Mouse (Mus musculus): ENCODE results near the gene Susd2. TPM values are rescaled to one million over a fixed set of nuclear protein-coding genes. Genes with fewer than 3 reads are reported as not detected.

The Susd2 gene
- polyA plus RNA-seq, 1 experiment from 2014 or later = 13.3 TPM

- H3K9me3 ChIP-seq (replicated peaks; ENCODE audit: control insufficient read depth, low read length) = no peaks in the 10 kb centered on the region
- H3K27me3 ChIP-seq (ENCODE audit: control insufficient read depth, insufficient read depth, low read length) = no peaks in the 10 kb centered on the region
- H3K36me3 ChIP-seq (ENCODE audit: control insufficient read depth, insufficient read depth) = no peaks in the 10 kb centered on the region
- 0 out of 2 replicates have a peak, but pooled peaks cover 4% of the 10 kb centered on the region for H3K4me1 ChIP-seq (ENCODE audit: control insufficient read depth, insufficient read depth, low read length)
- no peak overlapping the region for H3K9ac ChIP-seq (ENCODE audit: low read length)
- no peak for ATAC-seq (replicated peaks; ENCODE audit: extremely low read depth, insufficient read depth, low FRiP score)
- 88% methylated on average over 12 of the region's 12 CpGs for WGBS
- H3K4me3 ChIP-seq (ENCODE audit: low read length) = no peak overlapping the region
- H3K4me2 ChIP-seq (ENCODE audit: low read depth, low read length) = no peak overlapping the region
- H3K27ac ChIP-seq (ENCODE audit: low read length) = no peak overlapping the region
Observed at GRCm38 (mm10) chr10:75636084-75636786, 7.6 kb downstream of the Susd2 start.

- no peak overlapping the region for H3K4me2 ChIP-seq (ENCODE audit: low read depth, low read length)
- ATAC-seq (replicated peaks; ENCODE audit: extremely low read depth, insufficient read depth, low FRiP score) = peak; percentile 40
- no peak overlapping the region for H3K4me3 ChIP-seq (ENCODE audit: low read length)
- no peaks in the 10 kb centered on the region for H3K9me3 ChIP-seq (replicated peaks; ENCODE audit: control insufficient read depth, low read length)
- 4% methylated on average over 9 of the region's 9 CpGs for WGBS
- no peak overlapping the region for H3K27ac ChIP-seq (ENCODE audit: low read length)
- H3K36me3 ChIP-seq (ENCODE audit: control insufficient read depth, insufficient read depth) = no peaks in the 10 kb centered on the region
- H3K9ac ChIP-seq (ENCODE audit: low read length) = no peak overlapping the region
- 0 out of 2 replicates have a peak, but pooled peaks cover 4% of the 10 kb centered on the region for H3K4me1 ChIP-seq (ENCODE audit: control insufficient read depth, insufficient read depth, low read length)
- no peaks in the 10 kb centered on the region for H3K27me3 ChIP-seq (ENCODE audit: control insufficient read depth, insufficient read depth, low read length)
Observed at GRCm38 (mm10) chr10:75635693-75636055, 8.1 kb downstream of the Susd2 start.

- Histone ChIP-seq H3K4me1 (ENCODE audit: control insufficient read depth, insufficient read depth, low read length) (0 out of 2 replicates have a peak, but pooled peaks cover 4% of the 10 kb centered on the region), H3K36me3 (ENCODE audit: control insufficient read depth, insufficient read depth) (no peaks in the 10 kb centered on the region), H3K27ac (ENCODE audit: low read length) (no peak overlapping the region), H3K9ac (ENCODE audit: low read length) (no peak overlapping the region), H3K4me3 (ENCODE audit: low read length) (no peak overlapping the region), H3K4me2 (ENCODE audit: low read depth, low read length) (no peak overlapping the region), H3K9me3 (replicated peaks; ENCODE audit: control insufficient read depth, low read length) (no peaks in the 10 kb centered on the region), H3K27me3 (ENCODE audit: control insufficient read depth, insufficient read depth, low read length) (no peaks in the 10 kb centered on the region)
- ATAC-seq (replicated peaks; ENCODE audit: extremely low read depth, insufficient read depth, low FRiP score) = no peak
- WGBS = 63% methylated on average over 14 of the region's 14 CpGs
Observed at GRCm38 (mm10) chr10:75635019-75635692, 8.7 kb downstream of the Susd2 start.

- Histone ChIP-seq H3K27me3 (ENCODE audit: control insufficient read depth, insufficient read depth, low read length) (no peaks in the 10 kb centered on the region), H3K4me2 (ENCODE audit: low read depth, low read length) (no peak overlapping the region), H3K9ac (ENCODE audit: low read length) (no peak overlapping the region), H3K4me3 (ENCODE audit: low read length) (no peak overlapping the region), H3K4me1 (ENCODE audit: control insufficient read depth, insufficient read depth, low read length) (0 out of 2 replicates have a peak, but pooled peaks cover 4% of the 10 kb centered on the region), H3K27ac (ENCODE audit: low read length) (no peak overlapping the region), H3K36me3 (ENCODE audit: control insufficient read depth, insufficient read depth) (no peaks in the 10 kb centered on the region), H3K9me3 (replicated peaks; ENCODE audit: control insufficient read depth, low read length) (no peaks in the 10 kb centered on the region; the same call in 1 of the 2 replicates)
- 93% methylated on average over 8 of the region's 8 CpGs for WGBS
- no peak for ATAC-seq (replicated peaks; ENCODE audit: extremely low read depth, insufficient read depth, low FRiP score)
Observed at GRCm38 (mm10) chr10:75634610-75635009, 9.2 kb downstream of the Susd2 start.

GRCm38 (mm10) chr10:75633576-75634139, 10.2 kb downstream of the Susd2 start:
- 68% methylated on average over 14 of the region's 14 CpGs for WGBS
- 0 out of 2 replicates have a peak, but pooled peaks cover 4% of the 10 kb centered on the region for H3K4me1 ChIP-seq (ENCODE audit: control insufficient read depth, insufficient read depth, low read length)
- no peaks in the 10 kb centered on the region for H3K27me3 ChIP-seq (ENCODE audit: control insufficient read depth, insufficient read depth, low read length)
- H3K9ac ChIP-seq (ENCODE audit: low read length) = no peak overlapping the region
- ATAC-seq (replicated peaks; ENCODE audit: extremely low read depth, insufficient read depth, low FRiP score) = no peak
- no peaks in the 10 kb centered on the region for H3K36me3 ChIP-seq (ENCODE audit: control insufficient read depth, insufficient read depth)
- no peak overlapping the region for H3K27ac ChIP-seq (ENCODE audit: low read length)
- no peak overlapping the region for H3K4me3 ChIP-seq (ENCODE audit: low read length)
- H3K9me3 ChIP-seq (replicated peaks; ENCODE audit: control insufficient read depth, low read length) = no peaks in the 10 kb centered on the region; the same call in 1 of the 2 replicates
- no peak overlapping the region for H3K4me2 ChIP-seq (ENCODE audit: low read depth, low read length)

- no peak for ATAC-seq (replicated peaks; ENCODE audit: extremely low read depth, insufficient read depth, low FRiP score)
- 0 out of 2 replicates have a peak overlapping the region, but pooled peaks have one; percentile 24 for H3K27ac ChIP-seq (ENCODE audit: low read length)
- 68% methylated on average over 5 of the region's 5 CpGs for WGBS
Observed at GRCm38 (mm10) chr10:75633048-75633447, 10.8 kb downstream of the Susd2 start.

GRCm38 (mm10) chr10:75632633-75633032, 11.2 kb downstream of the Susd2 start:
- Histone ChIP-seq H3K4me3 (ENCODE audit: low read length) (no peak overlapping the region), H3K4me1 (ENCODE audit: control insufficient read depth, insufficient read depth, low read length) (0 out of 2 replicates have a peak, but pooled peaks cover 4% of the 10 kb centered on the region), H3K4me2 (ENCODE audit: low read depth, low read length) (no peak overlapping the region), H3K27me3 (ENCODE audit: control insufficient read depth, insufficient read depth, low read length) (no peaks in the 10 kb centered on the region), H3K9ac (ENCODE audit: low read length) (no peak overlapping the region), H3K9me3 (replicated peaks; ENCODE audit: control insufficient read depth, low read length) (no peaks in the 10 kb centered on the region; the same call in 1 of the 2 replicates), H3K27ac (ENCODE audit: low read length) (0 out of 2 replicates have a peak overlapping the region, but pooled peaks have one; percentile 24), H3K36me3 (ENCODE audit: control insufficient read depth, insufficient read depth) (no peaks in the 10 kb centered on the region)
- peak; percentile 54 for ATAC-seq (replicated peaks; ENCODE audit: extremely low read depth, insufficient read depth, low FRiP score)
- 39% methylated on average over 5 of the region's 5 CpGs for WGBS

More at GRCm38 (mm10) chr10:75633048-75633447, 10.8 kb downstream of the Susd2 start:
- no peak overlapping the region for H3K4me2 ChIP-seq (ENCODE audit: low read depth, low read length)
- H3K9ac ChIP-seq (ENCODE audit: low read length) = no peak overlapping the region
- H3K9me3 ChIP-seq (replicated peaks; ENCODE audit: control insufficient read depth, low read length) = no peaks in the 10 kb centered on the region; the same call in 1 of the 2 replicates
- H3K27me3 ChIP-seq (ENCODE audit: control insufficient read depth, insufficient read depth, low read length) = no peaks in the 10 kb centered on the region
- no peak overlapping the region for H3K4me3 ChIP-seq (ENCODE audit: low read length)
- H3K36me3 ChIP-seq (ENCODE audit: control insufficient read depth, insufficient read depth) = no peaks in the 10 kb centered on the region
- 0 out of 2 replicates have a peak, but pooled peaks cover 4% of the 10 kb centered on the region for H3K4me1 ChIP-seq (ENCODE audit: control insufficient read depth, insufficient read depth, low read length)

- 71% methylated on average over 3 of the region's 3 CpGs for WGBS
- Histone ChIP-seq H3K27me3 (ENCODE audit: control insufficient read depth, insufficient read depth, low read length) (no peaks in the 10 kb centered on the region), H3K9ac (ENCODE audit: low read length) (no peak overlapping the region), H3K4me2 (ENCODE audit: low read depth, low read length) (no peak overlapping the region), H3K9me3 (replicated peaks; ENCODE audit: control insufficient read depth, low read length) (no peaks in the 10 kb centered on the region; the same call in 1 of the 2 replicates), H3K27ac (ENCODE audit: low read length) (no peak overlapping the region), H3K4me3 (ENCODE audit: low read length) (no peak overlapping the region), H3K36me3 (ENCODE audit: control insufficient read depth, insufficient read depth) (no peaks in the 10 kb centered on the region), H3K4me1 (ENCODE audit: control insufficient read depth, insufficient read depth, low read length) (peaks cover 2% of the 10 kb centered on the region; the same call in 1 of the 2 replicates)
- ATAC-seq (replicated peaks; ENCODE audit: extremely low read depth, insufficient read depth, low FRiP score) = no peak
Observed at GRCm38 (mm10) chr10:75627490-75627889, 16.3 kb downstream of the Susd2 start.
